Mouse (Mus musculus) liver, embryonic 11.5 days (tissue): ENCODE measurements around the gene Npvf. TPM values are rescaled to one million over a fixed set of nuclear protein-coding genes. Genes with fewer than 3 reads are reported as not detected.

Experiments used
- ATAC-seq: fragments of 200-750 bp; cut with Nextera tagmentation; replicated peaks from 2 replicates; pipeline ENCODE4 v1.8.0; 2017; ENCODE audit warnings: moderate number of reproducible peaks, mild to moderate bottlenecking, moderate TSS enrichment, moderate library complexity; ENCODE audit not compliant: low FRiP score
- DNase-seq: peaks from one replicate; pipeline ENCODE4 v3.0.0-alpha.2; 2017; ENCODE audit warnings: low spot score
- H3K27ac ChIP-seq: fragments of 300-500 bp; sonication (generic); 2 replicates; pipeline ENCODE4 v1.5.1; 2014; ENCODE audit warnings: mild to moderate bottlenecking, low read depth, low read length, control low read depth
- H3K27me3 ChIP-seq: fragments of 300-500 bp; sonication (generic); replicated peaks from 2 replicates; pipeline ENCODE4 v1.6.1; 2014; ENCODE audit warnings: low read length, mixed read lengths; ENCODE audit not compliant: control insufficient read depth, insufficient read depth
- H3K36me3 ChIP-seq: fragments of 300-500 bp; sonication (generic); 2 replicates; pipeline ENCODE4 v1.6.1; 2014; ENCODE audit warnings: mild to moderate bottlenecking, low read length, moderate library complexity, mixed read lengths; ENCODE audit not compliant: control insufficient read depth, insufficient read depth
- H3K4me1 ChIP-seq: fragments of 300-500 bp; sonication (generic); replicated peaks from 2 replicates; pipeline ENCODE4 v1.6.1; 2014; ENCODE audit warnings: low read length, mixed read lengths; ENCODE audit not compliant: control insufficient read depth, insufficient read depth
- H3K4me2 ChIP-seq: fragments of 300-500 bp; sonication (generic); 2 replicates; pipeline ENCODE4 v1.6.1; 2014; ENCODE audit warnings: mild to moderate bottlenecking, control low read depth, moderate library complexity
- H3K4me3 ChIP-seq: fragments of 300-500 bp; sonication (generic); 2 replicates; pipeline ENCODE4 v1.5.1; 2014; ENCODE audit warnings: low read depth, low read length, control low read depth
- H3K9ac ChIP-seq: fragments of 300-500 bp; sonication (generic); 2 replicates; pipeline ENCODE4 v1.6.1; 2014; ENCODE audit warnings: low read depth, low read length, control low read depth
- H3K9me3 ChIP-seq: fragments of 300-500 bp; sonication (generic); 2 replicates; pipeline ENCODE4 v1.6.1; 2016; ENCODE audit warnings: low read length, inconsistent platforms, mixed read lengths; ENCODE audit not compliant: control insufficient read depth
- WGBS: fragments of 180-500 bp; shearing (Covaris S2); extraction: QIAGEN DNeasy Blood & Tissue Kit; methylation state at CpG from one replicate; pipeline ENCODE4 v1.1.7; 2014; 5-methylcytosine and 5-hydroxymethylcytosine counted together
- polyA plus RNA-seq: library from polyadenylated mRNA; unstranded; fragments of >200 nt; fragmentation: Nextera tagmentation; extraction: Ambion mirVana; gene quantifications from 2 replicates; pipeline ENCODE4 v1.2.1, GENCODE M21; 2014

Gene Npvf
- not detected in 2 replicates for polyA plus RNA-seq

GRCm38 (mm10) chr6:50654356-50654755 lies at the start of gene Npvf:
Gene Npvf (minus strand): TSS chr6:50654439.
- 79% methylated on average over 4 of the region's 4 CpGs for WGBS
- no peaks in the 10 kb centered on the region for H3K27me3 ChIP-seq
- ATAC-seq: no peak

GRCm38 (mm10) chr6:50689121-50689815 lies 35.0 kb upstream of the Npvf start:
- no peak overlapping the region for H3K4me3 ChIP-seq
- no peaks in the 10 kb centered on the region for H3K27me3 ChIP-seq
- H3K9me3 ChIP-seq: no peaks in the 10 kb centered on the region
- no peak overlapping the region for H3K27ac ChIP-seq
- H3K36me3 ChIP-seq: no peaks in the 10 kb centered on the region
- no peaks in the 10 kb centered on the region for H3K4me1 ChIP-seq
- ATAC-seq: no peak
- no peak for DNase-seq
- H3K9ac ChIP-seq: no peak overlapping the region
- 71% methylated on average over 15 of the region's 15 CpGs for WGBS
- no peak overlapping the region for H3K4me2 ChIP-seq

More at GRCm38 (mm10) chr6:50654356-50654755, at the start of gene Npvf:
- H3K9ac ChIP-seq: no peak within 1 kb of the TSS
- H3K27ac ChIP-seq: no peak within 1 kb of the TSS
- no peaks in the 10 kb centered on the region for H3K36me3 ChIP-seq
- no peak within 1 kb of the TSS for H3K4me2 ChIP-seq
- H3K4me1 ChIP-seq: no peaks in the 10 kb centered on the region
- no peak for DNase-seq
- H3K9me3 ChIP-seq: no peaks in the 10 kb centered on the region
- no peak within 1 kb of the TSS for H3K4me3 ChIP-seq

GRCm38 (mm10) chr6:50684646-50685415 lies 30.6 kb upstream of the Npvf start:
- no peaks in the 10 kb centered on the region for H3K9me3 ChIP-seq
- DNase-seq: no peak
- 53% methylated on average over 7 of the region's 7 CpGs for WGBS

GRCm38 (mm10) chr6:50681491-50681890 lies 27.3 kb upstream of the Npvf start:
- no peaks in the 10 kb centered on the region for H3K36me3 ChIP-seq
- H3K27ac ChIP-seq: no peak overlapping the region
- no peaks in the 10 kb centered on the region for H3K4me1 ChIP-seq
- H3K4me2 ChIP-seq: no peak overlapping the region
- WGBS: 20% methylated on average over 5 of the region's 5 CpGs
- H3K9ac ChIP-seq: no peak overlapping the region
- H3K9me3 ChIP-seq: no peaks in the 10 kb centered on the region
- no peak overlapping the region for H3K4me3 ChIP-seq
- DNase-seq: no peak
- peaks cover 5% of the 10 kb centered on the region for H3K27me3 ChIP-seq
- ATAC-seq: no peak

More at GRCm38 (mm10) chr6:50684646-50685415, 30.6 kb upstream of the Npvf start:
- Histone ChIP-seq H3K27ac (no peak overlapping the region), H3K4me1 (no peaks in the 10 kb centered on the region), H3K9ac (no peak overlapping the region), H3K36me3 (no peaks in the 10 kb centered on the region), H3K4me3 (no peak overlapping the region), H3K27me3 (peaks cover 5% of the 10 kb centered on the region), H3K4me2 (no peak overlapping the region)
- ATAC-seq: no peak

GRCm38 (mm10) chr6:50680224-50681215 lies 26.3 kb upstream of the Npvf start:
- no peak overlapping the region for H3K4me2 ChIP-seq

GRCm38 (mm10) chr6:50679486-50679828 lies 25.2 kb upstream of the Npvf start:
- Histone ChIP-seq H3K4me2 (no peak overlapping the region), H3K9ac (no peak overlapping the region), H3K27me3 (peaks cover 5% of the 10 kb centered on the region), H3K4me3 (no peak overlapping the region), H3K27ac (no peak overlapping the region), H3K9me3 (no peaks in the 10 kb centered on the region), H3K4me1 (no peaks in the 10 kb centered on the region), H3K36me3 (no peaks in the 10 kb centered on the region)
- DNase-seq (no peak), ATAC-seq (no peak)
- WGBS: 87% methylated on average over 2 of the region's 2 CpGs

More at GRCm38 (mm10) chr6:50680224-50681215, 26.3 kb upstream of the Npvf start:
- H3K9me3 ChIP-seq: no peaks in the 10 kb centered on the region
- peaks cover 5% of the 10 kb centered on the region for H3K27me3 ChIP-seq
- H3K4me3 ChIP-seq: no peak overlapping the region
- no peaks in the 10 kb centered on the region for H3K36me3 ChIP-seq
- DNase-seq: no peak
- H3K4me1 ChIP-seq: no peaks in the 10 kb centered on the region
- H3K9ac ChIP-seq: no peak overlapping the region
- no peak for ATAC-seq
- no peak overlapping the region for H3K27ac ChIP-seq
- 71% methylated on average over 20 of the region's 20 CpGs for WGBS

- DNase-seq: peak; percentile 44
- Histone ChIP-seq H3K9ac (no peak overlapping the region), H3K4me3 (no peak overlapping the region), H3K4me1 (no peaks in the 10 kb centered on the region), H3K9me3 (no peaks in the 10 kb centered on the region), H3K4me2 (no peak overlapping the region), H3K27me3 (peaks cover 5% of the 10 kb centered on the region), H3K27ac (no peak overlapping the region), H3K36me3 (no peaks in the 10 kb centered on the region)
- WGBS: 26% methylated on average over 8 of the region's 8 CpGs
- ATAC-seq: no peak
Measured at GRCm38 (mm10) chr6:50678826-50679485, 24.7 kb upstream of the Npvf start.

- Histone ChIP-seq H3K27ac (no peak overlapping the region), H3K9ac (no peak overlapping the region), H3K4me2 (no peak overlapping the region), H3K4me3 (no peak overlapping the region), H3K9me3 (no peaks in the 10 kb centered on the region), H3K27me3 (no peaks in the 10 kb centered on the region), H3K4me1 (no peaks in the 10 kb centered on the region), H3K36me3 (no peaks in the 10 kb centered on the region)
- DNase-seq (no peak), ATAC-seq (no peak)
- WGBS: 78% methylated on average over 3 of the region's 3 CpGs
Measured at GRCm38 (mm10) chr6:50671191-50671590, 17.0 kb upstream of the Npvf start.
